Mouse (Mus musculus) adrenal gland, adult 18-20 months (tissue): ENCODE measurements around the gene Lrrc71. TPM values are rescaled to one million over a fixed set of nuclear protein-coding genes. Genes with fewer than 3 reads are reported as not detected.

ENCODE experiments used
- DNase-seq, 2 experiments: peaks; one replicate each; pipeline ENCODE4 v3.0.0; 2021 to 2022; ENCODE audit warnings: low spot score in 2 of 2
- long read RNA-seq, 2 experiments: library from polyadenylated mRNA; stranded (forward); transcript quantifications; one replicate each; pipeline ENCODE4 v2.0.0; 2021
- total RNA-seq, 2 experiments: library from RNA; stranded (reverse); gene quantifications; 1 replicate in 1 of 2; 2 replicates in 1 of 2; pipeline ENCODE4 v1.2.3; 2021

Lrrc71 gene
- under 1 TPM; 0.38 to 0.63 TPM for total RNA-seq
- long read RNA-seq, experiment 1: 0 reads
- long read RNA-seq, experiment 2, partial matches to known transcripts: 0 of 1 reads
- long read RNA-seq, experiment 2, other reads (novel, unspliced or antisense): 1 of 1 reads

DNA sequence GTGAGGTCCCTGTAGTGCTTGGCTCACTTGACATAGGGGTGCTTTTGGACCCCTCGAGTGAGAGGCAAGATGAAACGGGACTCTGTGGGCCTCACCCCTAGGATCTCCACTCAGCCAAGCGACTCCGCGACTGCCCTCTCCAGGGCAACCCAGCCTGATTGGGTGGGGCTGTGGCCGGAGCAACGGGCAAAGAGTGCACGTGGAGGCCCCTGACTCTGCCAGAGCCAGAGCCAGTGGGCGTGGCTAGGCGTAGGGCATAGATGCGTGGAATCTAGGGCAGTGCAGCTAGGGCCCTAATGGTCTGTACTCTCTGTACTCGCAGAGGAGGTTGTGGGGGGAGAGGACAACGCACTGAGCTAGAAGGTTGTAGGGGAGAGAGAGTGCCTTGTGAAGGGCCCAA, at the start of gene Lrrc71:
Gene Lrrc71 (minus strand): TSS at position 195 of the 400 bp plus-strand sequence.
- no peak for DNase-seq

DNA sequence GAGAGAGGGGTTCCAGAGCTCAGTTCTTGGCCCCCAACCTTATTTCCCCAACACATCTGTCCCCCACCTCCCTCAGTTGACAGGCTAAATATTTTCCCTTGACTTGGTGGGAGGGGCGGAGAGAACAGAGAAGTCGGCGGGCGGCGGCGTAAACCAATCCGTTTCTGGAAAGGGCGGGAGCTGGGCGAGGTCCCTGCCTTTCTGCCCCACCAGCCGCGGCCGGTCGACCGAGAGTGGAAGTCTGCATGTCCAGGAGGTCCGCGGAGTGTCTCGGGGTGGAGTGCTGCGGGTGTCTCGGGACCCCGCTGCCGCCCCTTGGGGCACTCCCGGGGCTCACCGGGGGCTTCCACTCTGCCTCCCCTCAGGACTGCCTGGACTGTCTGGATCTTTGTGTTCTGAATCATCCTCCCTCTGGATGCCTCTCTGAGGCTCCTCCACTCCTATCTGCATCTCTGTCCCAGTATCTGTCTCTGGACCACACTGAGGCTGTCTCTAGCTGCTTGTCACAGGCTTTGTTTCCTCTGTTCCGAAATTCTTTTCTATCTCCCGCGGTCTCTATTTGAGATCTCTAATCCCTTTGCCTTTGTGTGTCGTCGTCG, 48.4 kb upstream of the Lrrc71 start, which contains the start of gene Insrr:
Gene Insrr (plus strand): TSS at position 216 of the 599 bp plus-strand sequence.
- no peak for DNase-seq

DNA sequence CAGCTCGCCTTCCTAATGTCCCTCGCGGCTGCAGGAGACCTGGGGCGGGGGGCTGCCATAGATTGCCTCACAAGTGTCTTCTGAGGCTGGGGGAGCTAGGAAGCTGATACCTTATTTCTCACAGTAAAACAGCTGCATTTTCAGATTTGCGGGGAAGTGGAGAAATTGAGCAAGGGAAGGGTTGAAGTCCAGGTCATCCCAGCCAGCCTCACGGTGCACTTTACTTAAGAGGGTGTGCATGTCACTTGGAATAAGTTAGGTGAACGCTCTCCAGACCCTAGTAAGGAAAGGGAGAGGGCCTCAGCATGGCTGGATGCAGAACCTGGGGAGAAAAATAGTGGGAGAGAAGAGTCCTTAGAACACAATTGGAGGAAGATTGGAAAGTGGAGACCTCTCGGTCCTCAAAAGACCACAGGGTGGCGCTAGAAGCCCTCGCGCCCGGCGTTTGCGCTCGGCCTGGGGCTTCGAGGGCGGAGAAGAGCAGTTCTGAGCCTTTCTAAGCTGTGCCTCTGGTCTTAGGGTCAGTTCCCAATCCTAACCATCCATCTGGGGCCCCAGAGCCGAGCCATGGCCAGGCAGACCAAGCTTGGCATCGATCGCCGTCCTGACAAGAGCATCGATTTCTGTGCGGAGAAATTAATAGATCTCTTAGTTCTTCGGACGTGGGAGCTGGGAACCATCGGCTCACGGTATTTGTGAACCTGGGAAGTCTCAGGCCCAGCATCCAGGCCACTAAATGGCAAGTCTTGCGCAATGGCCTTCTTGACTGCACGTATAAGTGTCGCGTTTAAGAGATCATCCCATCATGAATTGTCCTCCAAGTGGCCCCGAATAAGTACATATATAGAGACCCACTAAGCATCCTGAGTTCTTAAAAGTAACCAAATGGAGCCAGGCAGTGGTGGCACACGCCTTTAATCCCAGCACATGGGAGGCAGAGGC, 47.2 kb upstream of the Lrrc71 start:
- peak; percentile 57 to 58 for DNase-seq

- no peak for DNase-seq
These were observed 46.5 kb upstream of the Lrrc71 start, which contains the start of gene Ntrk1 for GRCm38 (mm10) chr3:87794922-87795325. Gene Ntrk1 (minus strand): TSS chr3:87795162.

GRCm38 (mm10) chr3:87789768-87790167, 41.3 kb upstream of the Lrrc71 start:
- DNase-seq: no peak

DNA sequence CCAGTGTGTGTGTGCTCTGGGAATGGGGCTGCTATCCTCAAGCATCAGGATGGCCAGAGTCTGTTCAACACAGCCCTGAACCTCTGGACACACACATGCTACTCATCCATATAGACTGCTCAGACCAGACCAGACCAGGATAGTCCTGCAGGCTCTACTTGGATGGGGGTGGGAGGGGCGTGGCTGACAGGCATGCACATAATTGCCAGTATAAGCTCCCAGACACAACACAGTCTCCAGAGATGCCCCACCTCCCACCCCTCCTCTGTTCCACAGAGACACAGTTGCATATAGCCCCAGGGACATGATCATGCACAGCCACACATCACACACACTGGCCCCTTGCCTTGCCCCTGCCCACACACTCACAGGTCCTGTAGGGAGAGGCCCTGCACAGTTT, 40.8 kb upstream of the Lrrc71 start:
- no peak for DNase-seq

- DNase-seq: no peak
These were observed 37.3 kb upstream of the Lrrc71 start for GRCm38 (mm10) chr3:87785626-87786214.

DNA sequence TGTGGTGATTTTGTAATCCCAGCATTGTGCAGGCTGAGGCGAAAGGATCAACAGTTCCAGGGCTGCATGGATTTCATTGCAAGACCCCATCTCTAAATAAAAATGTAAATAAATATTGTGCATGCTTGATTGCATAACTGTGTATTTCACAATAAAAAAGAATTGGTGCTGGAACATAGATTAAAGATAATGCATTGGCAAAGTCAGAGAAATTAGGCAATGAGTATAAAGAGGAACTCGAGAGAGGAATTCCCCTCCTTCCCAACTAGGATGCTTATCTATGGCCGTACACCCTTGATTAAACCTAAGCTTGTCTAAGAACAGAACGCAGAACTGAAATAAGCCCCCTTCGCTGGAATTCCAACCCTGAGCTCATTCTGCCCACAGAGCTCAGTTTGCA, 36.7 kb upstream of the Lrrc71 start:
- no peak for DNase-seq

DNA sequence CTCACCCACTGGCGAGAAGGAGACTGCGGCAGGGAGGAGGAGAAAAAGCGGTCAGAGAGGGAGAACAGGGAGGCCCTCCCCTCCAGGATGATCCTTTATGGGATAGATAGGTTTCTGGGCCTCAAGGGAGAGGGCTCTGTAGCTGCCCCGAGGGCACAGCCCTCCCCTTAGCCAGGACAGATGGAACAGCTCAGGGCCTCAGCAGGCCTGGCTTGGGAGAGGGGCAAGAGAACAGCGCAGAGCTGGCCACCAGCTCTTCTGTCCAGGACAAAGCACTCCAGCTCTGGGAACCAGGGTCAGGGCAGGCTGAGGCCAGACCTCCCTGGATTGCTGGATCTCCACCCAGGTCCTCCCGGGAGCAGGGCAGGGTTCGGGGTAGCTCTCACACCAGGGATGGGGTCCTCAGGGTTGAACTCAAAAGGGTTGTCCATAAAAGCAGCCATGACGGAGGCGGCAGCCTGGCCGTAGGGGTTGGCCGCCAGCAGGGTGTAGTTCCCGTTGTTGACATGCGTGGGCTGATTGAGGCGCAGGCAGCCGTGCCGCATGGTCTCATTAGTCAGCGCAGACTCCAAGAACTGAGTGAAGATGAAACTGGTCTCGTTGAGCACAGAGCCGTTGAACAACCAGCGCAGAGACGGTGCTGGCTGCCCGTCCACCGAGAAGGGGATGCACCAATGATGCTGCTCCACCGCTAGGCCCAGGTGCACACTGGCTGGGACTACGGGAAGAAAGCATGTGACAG, 35.0 kb upstream of the Lrrc71 start:
- DNase-seq: no peak

DNA sequence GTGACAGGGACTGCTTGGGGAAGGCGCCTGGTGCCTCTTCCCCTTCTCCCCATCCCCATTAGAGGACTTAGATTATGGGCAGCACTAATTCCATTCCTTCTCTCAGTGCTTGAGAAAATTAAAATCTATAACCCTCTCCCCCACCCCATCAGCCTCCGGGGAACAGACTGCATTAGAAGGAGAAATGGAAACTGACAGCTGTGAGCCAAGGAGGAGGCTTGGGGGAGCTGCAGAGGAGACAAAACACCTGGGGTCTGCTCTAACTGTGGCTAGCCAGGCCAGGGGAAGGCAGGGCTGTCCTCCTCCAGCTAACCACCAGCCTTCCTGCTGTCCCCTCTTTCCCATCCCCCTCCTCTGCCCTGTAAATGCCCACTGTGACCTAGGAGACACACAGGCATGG, 30.7 kb upstream of the Lrrc71 start:
- DNase-seq: no peak

- DNase-seq: no peak
These were observed 29.9 kb upstream of the Lrrc71 start for GRCm38 (mm10) chr3:87778283-87778682.

GRCm38 (mm10) chr3:87771088-87771487, 22.7 kb upstream of the Lrrc71 start:
- DNase-seq: no peak

GRCm38 (mm10) chr3:87770280-87770679, 21.9 kb upstream of the Lrrc71 start:
- no peak for DNase-seq

DNA sequence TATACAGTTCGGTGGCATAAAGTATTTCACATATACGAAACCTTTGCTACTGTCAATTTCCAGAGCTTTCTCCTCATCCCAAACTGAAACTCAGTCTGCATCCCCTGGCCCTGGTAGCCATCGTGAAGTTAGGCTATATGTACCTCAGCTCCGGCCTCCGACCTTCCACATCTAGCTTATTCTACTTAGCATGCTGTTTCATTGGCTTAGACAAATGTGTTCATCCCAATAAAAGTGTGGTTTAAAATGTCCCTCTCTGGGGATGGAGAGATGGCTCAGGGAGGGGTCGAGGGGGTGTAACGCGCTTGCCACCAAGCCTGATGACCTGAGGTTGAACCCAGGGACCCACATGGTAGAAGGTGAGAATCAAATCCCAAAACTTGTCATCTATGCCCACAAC, 21.1 kb upstream of the Lrrc71 start:
- DNase-seq: no peak

- DNase-seq: peak; percentile 81 to 89
These were observed 20.4 kb upstream of the Lrrc71 start for GRCm38 (mm10) chr3:87768844-87769243.

- DNase-seq: no peak
These were observed 20.0 kb upstream of the Lrrc71 start for GRCm38 (mm10) chr3:87768431-87768830.

DNA sequence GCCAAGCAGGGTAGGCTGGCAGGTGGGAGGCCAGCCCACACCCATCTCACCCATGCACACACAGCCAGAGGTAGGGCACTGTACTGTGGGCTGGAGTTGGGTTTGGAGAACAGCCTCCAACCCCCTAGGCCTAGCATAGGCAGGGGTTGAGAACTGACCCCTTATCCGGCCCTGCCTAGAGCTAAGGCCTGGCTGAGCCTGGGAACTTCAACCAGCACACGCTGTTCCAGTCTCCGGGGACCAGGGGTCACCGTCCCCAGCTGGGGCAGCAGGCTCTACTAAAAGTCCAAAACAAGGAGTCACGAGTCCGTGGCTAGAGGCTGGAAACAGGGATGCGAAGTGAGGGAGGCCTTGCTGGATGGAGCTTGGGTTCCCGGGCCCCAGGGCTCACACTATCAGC, 19.3 kb upstream of the Lrrc71 start:
- DNase-seq: no peak

- DNase-seq: no peak
These were observed 17.9 kb upstream of the Lrrc71 start for GRCm38 (mm10) chr3:87766284-87766667.

- no peak for DNase-seq
These were observed 17.3 kb upstream of the Lrrc71 start for GRCm38 (mm10) chr3:87765631-87766283.

- DNase-seq: peak in 1 of 2 experiments; percentile 46
These were observed 16.7 kb upstream of the Lrrc71 start for GRCm38 (mm10) chr3:87765091-87765490.
